Mouse (Mus musculus) left cerebral cortex, adult 9 months (tissue): ENCODE measurements around the gene Ccser1.

ENCODE experiments used
- DNase-seq, 2 experiments: peaks; one replicate each; pipeline ENCODE4 v3.0.0; 2022; ENCODE audit warnings: low spot score in 2 of 2

Gene Ccser1

DNA sequence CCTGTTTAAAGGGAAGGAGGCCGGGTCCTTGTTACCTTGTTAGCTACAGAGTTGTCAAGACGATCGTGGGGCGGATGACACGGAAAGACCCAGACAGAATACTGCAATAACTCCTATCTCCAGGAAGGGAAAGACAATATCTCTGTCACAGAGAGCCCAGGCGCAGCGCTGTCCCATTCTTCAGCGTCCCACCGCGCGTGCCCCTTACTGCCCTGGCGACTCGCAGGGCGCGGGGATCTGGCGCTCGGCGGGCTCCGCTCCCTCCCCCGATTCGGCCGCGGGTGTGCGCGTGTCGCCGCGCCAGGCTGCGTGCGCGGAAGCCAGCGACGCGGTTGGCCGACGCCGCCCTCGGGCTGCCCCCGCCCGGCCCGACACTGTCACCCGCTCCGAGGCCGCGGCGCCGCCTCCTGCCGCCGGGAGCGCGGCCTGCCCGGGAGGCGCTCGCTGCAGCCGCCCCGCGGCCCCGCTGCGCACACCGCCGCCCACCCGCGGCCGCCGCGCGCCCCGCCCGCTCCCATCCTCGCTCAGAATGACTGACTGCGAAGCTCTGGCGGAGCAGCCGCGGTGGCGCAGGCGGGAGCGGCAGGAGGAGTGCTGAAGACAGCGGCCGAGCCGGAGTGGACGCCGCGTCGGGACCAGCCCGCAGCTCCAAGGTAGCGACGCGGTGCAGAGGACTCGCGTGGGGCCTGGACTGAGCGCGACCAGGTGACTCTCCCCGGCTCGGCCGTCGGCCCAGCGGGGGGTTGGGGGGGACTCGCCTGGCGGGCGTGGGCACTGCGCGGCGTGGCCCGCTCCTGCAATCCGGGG, at the start of gene Ccser1:
Gene Ccser1, plus strand, starts transcription at position 376 of the 807 bp plus-strand sequence.
- DNase-seq: peak in 1 of 2 experiments; percentile 50

DNA sequence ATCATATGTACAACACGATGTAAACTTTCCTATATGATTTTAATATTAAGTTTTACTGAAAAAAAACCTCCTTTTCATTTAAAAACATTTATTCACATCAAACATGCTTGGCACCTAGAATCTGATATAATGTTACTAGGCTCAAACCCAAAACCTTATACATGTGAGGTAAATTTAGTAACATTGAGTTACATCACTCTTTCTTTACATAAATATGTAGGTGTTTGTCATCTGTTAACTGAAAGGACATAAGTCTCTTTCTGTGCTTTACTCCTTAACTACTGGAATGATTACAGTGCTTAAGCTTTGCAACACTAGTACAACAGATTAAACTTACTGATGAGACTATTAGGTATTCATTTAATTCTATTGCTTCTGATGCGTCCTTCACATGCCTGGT, 43.7 kb upstream of the Ccser1 start:
- no peak for DNase-seq

DNA sequence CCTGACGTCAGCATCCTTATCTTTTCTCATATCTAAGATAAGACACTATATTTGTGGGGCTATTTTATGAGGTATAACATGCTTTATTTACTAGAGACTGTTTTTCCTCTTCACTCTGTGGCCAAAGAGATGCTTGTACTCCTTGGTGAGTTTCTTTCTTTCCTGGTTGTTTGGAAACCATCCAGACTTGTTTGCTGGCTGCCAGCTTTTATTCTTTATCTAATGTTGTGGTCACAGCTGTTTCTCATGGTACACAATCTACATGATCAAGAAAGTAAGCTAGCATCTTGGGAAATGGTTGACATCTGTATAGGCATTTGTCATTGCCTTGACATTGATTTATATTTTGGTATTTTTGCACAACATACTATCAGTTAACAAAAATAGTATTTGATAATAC, 37.1 kb upstream of the Ccser1 start:
- DNase-seq: no peak

DNA sequence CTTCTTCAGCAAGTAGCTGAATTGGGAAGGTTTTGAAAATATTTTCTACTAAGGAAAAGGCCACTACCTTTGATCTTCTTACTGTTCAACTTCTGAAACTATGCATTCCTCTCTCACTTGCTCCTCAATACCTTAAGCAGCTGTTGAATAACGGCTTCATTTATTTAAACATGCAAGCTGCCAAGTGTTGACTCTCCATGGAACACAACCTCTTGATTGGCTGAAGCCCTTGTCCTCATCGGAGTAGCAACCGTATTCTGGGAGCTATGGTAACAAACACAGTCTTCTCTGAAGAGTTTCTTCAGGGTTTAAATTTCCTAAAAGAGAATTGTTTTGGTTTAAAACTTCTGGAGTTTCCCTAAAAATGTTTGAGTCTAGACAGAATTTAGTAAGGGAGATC, 27.2 kb upstream of the Ccser1 start:
- DNase-seq: no peak

DNA sequence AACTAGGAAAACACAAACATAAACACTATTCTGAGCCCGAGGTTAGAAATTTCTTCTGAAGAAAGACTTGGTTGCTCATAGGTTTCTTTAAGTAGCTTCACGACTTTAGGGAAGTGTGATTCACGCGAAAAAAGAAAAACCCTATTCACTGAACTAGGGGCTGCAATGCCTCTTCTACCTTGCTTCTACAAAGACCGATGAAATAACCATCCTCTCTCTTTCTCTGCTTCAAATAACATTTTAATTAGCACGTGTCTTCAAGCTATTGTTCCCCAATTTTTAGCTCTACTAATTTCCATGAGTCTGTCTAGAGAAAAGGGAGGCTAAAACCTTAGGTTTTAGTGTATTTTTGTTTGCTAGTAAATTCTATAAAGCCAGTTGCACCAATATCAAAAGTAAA, 25.5 kb upstream of the Ccser1 start:
- no peak for DNase-seq

DNA sequence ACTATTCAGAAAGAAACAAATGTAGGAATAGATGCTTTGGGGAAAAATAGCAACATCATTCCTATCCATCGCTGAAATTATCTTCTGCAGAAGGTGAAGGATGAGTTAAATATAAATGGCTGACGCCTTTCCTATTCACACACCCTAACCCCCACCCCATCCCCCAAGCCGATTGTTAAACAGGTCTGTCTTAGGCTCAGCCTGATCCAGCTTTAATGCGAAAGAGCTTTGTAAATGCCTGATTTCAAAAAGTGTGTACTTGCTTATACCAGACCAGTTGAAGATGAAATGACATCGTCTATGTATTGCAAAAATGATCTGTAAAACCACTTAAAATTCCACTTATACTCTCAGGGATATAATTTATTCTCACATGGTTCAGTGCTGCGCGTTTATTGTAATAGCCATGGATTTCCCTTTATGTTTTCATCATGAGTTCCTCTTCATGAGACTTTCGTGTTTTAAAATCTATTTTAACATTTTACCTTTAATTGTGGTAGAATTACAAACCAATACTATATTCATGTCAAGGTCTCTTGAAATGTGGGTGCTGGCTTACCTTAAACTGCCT, 25.0 kb upstream of the Ccser1 start:
- DNase-seq: no peak

DNA sequence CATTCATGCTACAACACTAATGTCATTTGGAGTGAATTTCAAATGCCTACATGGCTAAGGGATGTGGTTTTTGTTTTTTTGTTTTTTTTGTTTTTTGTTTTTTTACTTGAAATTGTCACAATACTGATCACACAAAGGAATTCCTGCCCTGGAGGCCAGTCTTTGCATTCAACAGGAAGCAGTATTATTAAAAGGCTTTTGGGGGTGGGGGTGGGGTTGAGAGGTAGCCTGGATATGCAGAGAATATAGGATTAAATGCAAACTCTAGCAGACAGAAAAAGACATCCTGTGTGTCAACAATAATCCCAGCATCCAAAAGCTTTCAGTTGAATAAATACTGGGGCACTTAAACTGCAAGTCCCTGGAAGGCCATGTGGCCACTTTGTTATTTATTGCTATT, 24.4 kb upstream of the Ccser1 start:
- no peak for DNase-seq

DNA sequence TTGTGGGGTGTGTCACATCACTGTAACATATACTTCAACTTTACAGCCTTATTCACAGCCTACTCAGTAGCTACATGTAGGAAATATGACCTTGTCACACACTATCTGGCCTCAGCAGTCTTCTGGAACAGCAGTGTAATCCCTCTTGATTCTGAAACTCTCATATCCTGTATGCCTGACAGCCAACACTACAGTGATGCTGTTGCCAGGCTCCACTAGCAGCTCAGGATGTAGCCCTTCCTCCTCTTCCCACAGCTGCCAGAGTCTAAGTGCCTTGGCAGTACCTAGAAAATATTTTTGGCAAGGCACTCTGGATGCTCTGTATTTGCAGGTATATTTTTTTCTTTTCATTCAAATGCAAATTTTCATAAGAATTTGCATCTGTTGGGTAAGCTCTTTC, 18.0 kb upstream of the Ccser1 start:
- DNase-seq: no peak

DNA sequence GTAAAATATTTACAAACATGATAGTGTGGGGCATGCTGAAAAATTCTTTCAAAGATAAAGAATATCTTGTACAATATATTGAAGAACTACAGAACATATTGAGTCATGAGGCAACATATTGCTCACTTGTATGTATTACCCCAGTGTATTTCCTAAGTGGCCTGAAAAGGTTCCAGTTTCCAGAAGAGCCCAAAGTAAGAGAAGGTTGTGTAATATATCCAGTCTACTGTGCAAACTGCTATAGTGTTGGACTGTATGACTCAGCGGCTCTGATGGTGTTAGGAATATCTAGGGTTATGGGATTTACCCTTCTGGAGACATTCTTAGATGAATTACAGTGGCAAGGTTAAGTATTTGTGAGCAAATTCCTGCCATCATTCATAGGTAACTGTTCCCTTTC, 13.2 kb upstream of the Ccser1 start:
- DNase-seq: no peak

DNA sequence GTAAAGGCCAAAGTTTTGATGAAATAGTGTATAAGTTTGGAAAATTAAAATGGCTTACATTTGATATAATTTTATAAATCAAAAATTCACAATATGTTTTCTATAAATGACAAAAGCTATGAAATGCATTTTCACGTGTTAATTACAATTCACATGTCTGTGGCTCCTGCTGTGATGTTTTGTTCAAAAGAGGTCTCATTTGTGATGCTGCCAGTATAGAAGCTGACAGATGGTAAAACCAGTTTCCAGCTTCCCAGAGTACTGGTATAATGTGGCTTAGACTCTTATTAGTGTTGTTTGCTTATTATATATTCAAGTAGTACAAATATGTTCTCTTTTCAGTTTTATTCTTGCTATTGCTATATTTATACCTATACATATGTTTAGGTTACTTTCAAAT, 4.0 kb upstream of the Ccser1 start:
- DNase-seq: no peak

DNA sequence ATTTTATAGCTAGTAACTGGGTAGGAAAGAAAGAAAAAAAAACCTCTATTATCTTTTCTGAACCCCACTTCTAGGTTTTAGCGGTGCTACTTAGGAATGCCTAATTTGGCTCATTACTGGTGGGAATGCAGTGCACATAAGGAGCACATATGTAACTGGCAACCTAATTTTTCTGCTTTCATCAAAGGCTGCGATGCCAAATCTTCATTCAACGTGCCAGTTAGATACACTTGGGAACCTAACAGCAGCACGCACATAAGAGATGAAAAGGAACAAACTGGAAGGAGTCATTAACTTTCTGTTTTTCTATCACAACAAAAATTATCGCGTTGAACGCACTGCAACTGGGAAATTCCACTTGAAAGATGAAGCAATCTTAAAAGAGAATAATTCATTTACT, 2.6 kb upstream of the Ccser1 start:
- no peak for DNase-seq

DNA sequence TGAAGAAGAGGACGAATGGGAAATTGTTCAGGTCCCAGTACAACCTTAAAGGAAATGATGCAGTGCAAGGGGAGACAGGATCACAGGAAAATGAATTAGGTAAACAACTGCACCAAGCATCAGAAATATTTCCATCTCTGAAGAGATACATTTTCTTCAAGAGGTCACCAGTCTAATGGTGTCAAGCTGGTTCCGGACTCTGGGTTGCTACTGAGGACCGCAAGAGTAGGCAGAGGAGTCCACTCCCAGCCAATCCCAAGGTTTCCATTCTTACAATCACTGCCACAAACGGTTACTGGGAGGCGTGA, 529 bp upstream of the Ccser1 start:
- no peak for DNase-seq

DNA sequence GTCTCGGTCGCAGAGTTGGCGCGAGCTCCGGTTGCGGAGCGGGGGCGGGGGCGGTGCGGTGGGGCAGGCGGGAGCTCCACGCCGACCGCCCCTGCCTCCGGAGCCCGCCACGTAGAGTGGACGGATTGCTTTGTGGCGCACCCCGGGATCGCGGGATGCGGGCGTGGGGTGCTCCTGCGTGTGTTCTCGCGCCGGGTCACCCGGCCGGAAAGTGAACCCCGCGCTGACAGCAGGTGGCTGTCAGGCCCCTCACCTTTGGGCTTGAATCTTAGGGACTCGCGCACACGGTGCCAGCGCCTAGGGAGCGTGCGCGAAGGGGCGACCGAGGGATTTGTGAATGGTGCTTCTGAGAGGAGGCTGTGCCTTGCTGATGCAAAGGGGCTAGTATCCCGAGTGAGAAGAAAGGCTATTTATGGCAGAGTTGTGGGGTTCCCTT, 650 bp downstream of the Ccser1 start:
- DNase-seq: peak in 1 of 2 experiments; percentile 26

DNA sequence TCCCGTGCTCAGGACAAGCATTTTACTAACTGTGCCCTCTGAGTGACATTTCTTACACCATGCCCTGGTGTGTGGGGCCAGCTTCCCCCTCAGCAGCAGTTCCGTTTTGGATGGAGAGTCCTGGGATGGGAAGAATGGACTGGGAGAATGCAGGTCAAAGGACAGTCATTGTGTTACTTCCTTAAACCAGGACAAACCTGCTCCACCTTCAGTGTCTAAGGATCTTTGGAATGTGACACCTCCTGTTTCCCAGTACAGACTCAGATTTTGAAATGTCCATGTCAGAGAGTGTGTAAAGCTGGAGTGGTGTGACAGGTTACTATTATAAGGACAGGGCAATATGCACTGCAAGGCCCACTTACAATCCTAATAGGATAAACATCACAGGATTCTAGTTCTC, 8.9 kb downstream of the Ccser1 start:
- no peak for DNase-seq

DNA sequence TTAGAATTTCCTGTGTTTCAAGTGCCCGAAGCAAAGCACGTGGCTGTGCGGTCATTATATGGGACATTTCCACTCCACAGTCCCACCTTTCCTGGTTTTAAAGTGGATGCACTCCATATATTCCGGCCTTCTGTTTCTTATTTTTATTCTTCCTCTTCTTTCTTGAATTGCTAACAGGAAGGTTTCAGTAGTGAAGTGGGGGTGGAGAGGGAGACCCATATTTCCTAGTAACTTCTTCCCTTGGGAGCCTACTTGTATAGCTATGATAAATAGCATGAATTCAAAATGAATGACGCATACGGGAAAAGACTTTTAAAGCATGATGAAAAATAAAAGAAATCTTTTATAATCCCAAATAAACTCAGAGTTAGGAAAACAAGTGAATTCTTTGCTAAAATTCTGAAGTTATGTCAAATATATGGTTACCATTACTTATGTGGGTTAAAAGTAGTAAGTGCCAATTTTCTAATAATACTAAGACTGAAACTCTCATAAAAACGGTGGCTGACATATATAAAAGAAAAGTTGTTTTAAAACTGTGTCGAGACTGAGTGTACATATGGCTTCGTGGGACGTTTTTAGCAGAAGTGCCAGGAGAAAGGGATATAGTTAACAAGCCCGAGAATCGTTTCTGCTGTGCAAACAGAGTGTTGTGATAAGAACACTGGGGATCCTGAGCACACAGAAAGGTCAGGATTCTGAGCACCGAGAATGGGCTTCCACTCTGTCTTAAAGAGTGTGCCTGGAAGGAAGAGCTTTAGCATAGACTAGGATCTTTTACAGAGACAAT, 11.7 kb downstream of the Ccser1 start:
- DNase-seq: no peak

DNA sequence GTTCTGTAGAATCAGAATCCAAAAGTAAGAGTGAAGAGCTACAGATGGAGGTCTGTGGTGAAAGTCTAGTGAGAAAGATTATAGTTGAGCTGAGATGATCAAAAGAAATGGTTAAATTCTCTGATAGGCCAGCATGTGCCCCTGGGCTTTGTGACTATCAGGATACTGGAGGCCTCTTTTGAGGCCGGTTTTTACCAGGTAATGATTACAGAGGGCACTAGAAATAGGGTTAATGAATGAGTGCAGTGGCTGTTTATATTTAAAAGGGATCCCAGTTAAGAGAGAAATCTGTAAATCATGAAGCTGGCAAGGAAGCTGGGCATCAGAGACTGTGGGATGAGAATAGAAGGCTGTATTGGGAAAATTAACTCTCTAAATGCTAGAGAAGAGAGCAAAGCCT, 23.2 kb downstream of the Ccser1 start:
- no peak for DNase-seq

DNA sequence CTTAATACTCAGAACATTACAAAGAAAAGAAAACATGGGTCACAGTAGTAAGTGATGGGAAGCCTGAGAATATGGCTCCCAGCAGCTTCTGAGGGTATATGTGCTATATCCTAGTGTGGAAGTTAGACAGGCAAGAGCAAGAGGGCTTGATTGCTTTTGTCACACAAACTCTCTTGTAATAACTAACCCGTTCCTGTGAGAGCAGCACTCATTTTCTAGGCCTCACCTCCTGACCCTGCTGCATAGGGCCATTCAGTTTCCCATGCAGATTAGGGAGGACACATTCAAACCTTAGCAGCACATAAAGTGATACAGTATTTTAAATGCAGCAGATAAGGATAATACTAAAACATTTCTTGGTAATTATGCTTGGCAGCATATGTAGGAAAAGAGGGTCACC, 25.9 kb downstream of the Ccser1 start:
- DNase-seq: no peak

DNA sequence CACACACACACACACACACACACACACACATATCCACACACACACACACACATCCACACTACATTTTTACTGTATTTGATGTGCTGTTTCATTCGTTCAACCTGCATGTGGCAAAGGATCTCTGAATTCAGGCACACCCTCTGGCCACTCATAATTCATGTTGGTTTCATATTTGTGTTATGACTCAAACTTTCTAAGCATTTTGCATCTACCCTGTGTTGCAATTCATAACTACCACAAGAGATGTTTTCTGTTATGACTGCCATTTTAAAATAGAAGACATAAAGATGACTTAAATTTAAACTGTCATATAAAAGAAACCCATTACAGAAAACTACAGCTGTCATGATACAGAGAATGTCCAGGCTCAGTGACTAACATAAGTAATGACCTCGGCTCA, 26.5 kb downstream of the Ccser1 start:
- DNase-seq: no peak

DNA sequence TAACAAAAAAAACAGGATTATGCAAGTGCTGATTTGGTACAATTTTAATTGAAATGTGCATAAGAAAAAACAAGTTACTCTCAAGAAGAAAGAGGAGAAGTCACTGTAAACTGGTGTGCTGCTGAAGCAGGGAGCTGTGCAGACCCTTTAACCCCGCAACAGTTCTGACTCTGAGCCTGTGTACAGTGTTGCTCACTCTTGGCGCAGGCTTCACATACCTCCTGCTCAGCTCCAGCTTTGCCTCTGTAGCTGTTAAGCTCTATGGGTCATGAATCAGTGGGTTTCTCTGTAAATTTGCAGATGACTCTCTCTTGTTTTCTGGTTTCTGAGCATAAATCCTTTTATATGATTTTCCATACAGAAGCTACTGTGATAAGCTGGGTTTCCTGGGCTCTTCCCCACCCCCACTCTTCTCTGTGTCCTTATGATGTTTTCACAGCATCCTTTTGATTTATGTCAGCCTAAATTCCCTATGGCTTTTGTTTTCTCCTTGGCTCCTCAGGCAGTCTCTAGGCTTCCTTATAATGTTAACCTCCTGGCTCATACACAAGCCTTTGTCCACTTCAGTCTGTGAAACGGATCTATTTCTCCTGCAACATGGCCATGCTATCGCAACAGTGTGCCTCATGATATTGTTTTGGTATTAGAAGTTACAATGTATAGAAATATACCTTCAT, 30.1 kb downstream of the Ccser1 start:
- no peak for DNase-seq

DNA sequence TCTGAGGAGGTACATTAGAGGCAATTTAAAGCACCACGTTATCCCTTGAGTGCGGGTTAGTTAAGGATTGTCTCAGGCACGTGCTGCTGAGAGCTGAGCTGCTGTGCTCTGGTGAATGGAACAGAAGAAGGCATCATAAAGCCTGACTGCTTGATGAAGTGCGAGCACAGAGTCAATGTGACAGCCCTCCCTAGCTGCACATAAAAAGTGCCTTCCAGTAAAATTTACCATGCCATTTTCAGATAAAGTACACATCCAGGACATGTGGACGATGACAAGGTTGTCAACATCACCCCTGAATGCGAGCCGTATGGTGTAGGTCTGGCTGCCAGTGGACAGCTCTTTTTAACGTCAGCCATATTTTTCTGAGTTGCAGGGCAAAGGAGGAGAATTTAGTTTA, 35.6 kb downstream of the Ccser1 start:
- no peak for DNase-seq

DNA sequence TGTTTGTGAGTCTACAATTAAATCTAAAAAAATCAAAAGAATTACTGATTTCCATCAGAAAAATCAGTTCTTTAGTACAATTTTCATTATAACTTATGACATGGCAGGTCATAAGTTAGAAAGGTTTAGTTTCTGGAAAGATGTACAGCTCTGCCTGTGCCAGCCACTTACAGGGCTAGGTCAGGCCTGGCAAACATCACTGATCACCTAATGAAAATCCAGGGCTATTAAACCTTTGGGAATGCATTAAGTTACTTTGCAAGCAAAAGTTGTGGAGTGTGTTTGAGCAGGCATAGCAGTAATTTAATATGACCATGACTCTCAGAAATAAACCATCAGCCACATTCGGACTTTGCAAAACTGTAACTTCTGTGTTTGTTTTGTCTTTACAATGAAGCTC, 36.4 kb downstream of the Ccser1 start:
- no peak for DNase-seq

DNA sequence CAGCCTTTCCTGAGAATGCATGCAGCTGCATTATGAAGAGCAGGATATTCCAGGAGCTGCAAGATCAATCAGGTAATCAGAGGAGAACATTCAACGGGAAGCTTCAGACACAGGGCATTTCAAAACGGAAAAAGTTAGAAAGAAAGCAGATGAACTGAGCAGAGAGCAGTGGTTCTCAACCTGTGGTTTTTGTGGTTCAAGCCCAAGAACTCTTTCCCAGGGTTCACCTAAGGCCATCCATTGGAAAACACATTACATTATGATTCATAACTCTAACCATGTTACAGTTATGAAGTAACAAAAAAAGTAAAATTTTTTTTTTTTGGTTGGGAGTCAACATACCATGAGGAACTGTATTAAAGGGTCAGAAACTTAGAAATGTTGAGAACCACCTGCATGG, 37.6 kb downstream of the Ccser1 start:
- DNase-seq: no peak

DNA sequence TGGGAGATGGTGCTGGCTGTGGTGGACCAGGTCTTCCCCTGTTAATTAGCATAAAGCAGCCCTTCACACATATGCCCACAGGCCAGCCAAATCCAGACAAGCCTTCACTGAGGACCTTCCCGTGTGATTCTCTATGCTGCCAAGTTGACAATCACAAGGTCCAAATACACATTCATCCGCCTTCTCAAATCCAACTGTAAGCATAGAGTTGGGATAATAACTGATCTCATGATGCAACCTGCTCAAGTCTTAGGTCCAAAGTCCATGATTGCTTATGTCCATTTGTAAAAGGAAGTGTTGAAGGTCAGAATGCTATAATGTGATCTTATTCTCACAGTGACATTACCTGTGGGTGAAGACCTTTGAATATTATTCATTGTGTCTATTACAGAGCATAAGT, 43.4 kb downstream of the Ccser1 start:
- DNase-seq: no peak
